Mouse (Mus musculus): ENCODE results near the gene Tspo2. TPM values are rescaled to one million over a fixed set of nuclear protein-coding genes. Genes with fewer than 3 reads are reported as not detected.

Gene Tspo2
- polyA plus RNA-seq, 1 experiment from 2014 or later: 2.0 TPM

- Histone ChIP-seq H3K4me3 (no peak overlapping the region), H3K9ac (no peak overlapping the region), H3K27me3 (no peaks in the 10 kb centered on the region), H3K9me3 (no peaks in the 10 kb centered on the region), H3K4me1 (no peaks in the 10 kb centered on the region), H3K36me3 (no peaks in the 10 kb centered on the region), H3K4me2 (replicated peaks) (no peak overlapping the region), H3K27ac (no peak overlapping the region)
- no peak for ATAC-seq (ENCODE audit: low FRiP score, low read depth)
- WGBS: 73% methylated on average over 8 of the region's 8 CpGs
Measured at GRCm38 (mm10) chr17:48447675-48448074, 3.6 kb downstream of the Tspo2 start.

- Histone ChIP-seq H3K9ac (no peak overlapping the region), H3K4me3 (no peak overlapping the region), H3K9me3 (no peaks in the 10 kb centered on the region), H3K4me1 (no peaks in the 10 kb centered on the region), H3K27me3 (no peaks in the 10 kb centered on the region), H3K36me3 (no peaks in the 10 kb centered on the region), H3K27ac (no peak overlapping the region), H3K4me2 (replicated peaks) (no peak overlapping the region)
- 75% methylated on average over 16 of the region's 16 CpGs for WGBS
- no peak for ATAC-seq (ENCODE audit: low FRiP score, low read depth)
Measured at GRCm38 (mm10) chr17:48443542-48444145, 7.7 kb downstream of the Tspo2 start.

GRCm38 (mm10) chr17:48442745-48443457 is 8.4 kb downstream of the Tspo2 start:
- Histone ChIP-seq H3K9ac (no peak overlapping the region), H3K4me1 (peaks cover 2% of the 10 kb centered on the region; the same call in 1 of the 2 replicates), H3K27ac (no peak overlapping the region), H3K4me2 (replicated peaks) (no peak overlapping the region), H3K4me3 (no peak overlapping the region), H3K9me3 (no peaks in the 10 kb centered on the region), H3K36me3 (no peaks in the 10 kb centered on the region), H3K27me3 (no peaks in the 10 kb centered on the region)
- ATAC-seq (ENCODE audit: low FRiP score, low read depth): 0 out of 2 replicates have a peak, but pooled peaks have one; percentile 37
- 49% methylated on average over 7 of the region's 7 CpGs for WGBS

GRCm38 (mm10) chr17:48437421-48437911 is 13.9 kb downstream of the Tspo2 start:
- Histone ChIP-seq H3K4me3 (no peak overlapping the region), H3K4me1 (peaks cover 26% of the 10 kb centered on the region), H3K4me2 (replicated peaks) (peak overlapping the region; percentile 11; the same call in 1 of the 2 replicates), H3K27ac (peak overlapping the region; percentile 87), H3K27me3 (no peaks in the 10 kb centered on the region), H3K36me3 (no peaks in the 10 kb centered on the region), H3K9me3 (no peaks in the 10 kb centered on the region), H3K9ac (no peak overlapping the region)
- ATAC-seq (ENCODE audit: low FRiP score, low read depth): peak; percentile 84
- WGBS: 25% methylated on average over 7 of the region's 7 CpGs

GRCm38 (mm10) chr17:48436487-48436886 is 14.8 kb downstream of the Tspo2 start:
- Histone ChIP-seq H3K27ac (peak overlapping the region; percentile 87), H3K4me1 (peaks cover 26% of the 10 kb centered on the region), H3K36me3 (no peaks in the 10 kb centered on the region), H3K9ac (no peak overlapping the region), H3K27me3 (no peaks in the 10 kb centered on the region), H3K4me3 (no peak overlapping the region), H3K9me3 (no peaks in the 10 kb centered on the region), H3K4me2 (replicated peaks) (no peak overlapping the region)
- WGBS: 64% methylated on average over 1 of the region's 1 CpGs
- no peak for ATAC-seq (ENCODE audit: low FRiP score, low read depth)

- Histone ChIP-seq H3K4me2 (replicated peaks) (no peak overlapping the region), H3K27ac (no peak overlapping the region), H3K9ac (no peak overlapping the region), H3K4me1 (peaks cover 30% of the 10 kb centered on the region), H3K9me3 (no peaks in the 10 kb centered on the region), H3K4me3 (no peak overlapping the region), H3K27me3 (no peaks in the 10 kb centered on the region), H3K36me3 (no peaks in the 10 kb centered on the region)
- 71% methylated on average over 5 of the region's 5 CpGs for WGBS
- no peak for ATAC-seq (ENCODE audit: low FRiP score, low read depth)
Measured at GRCm38 (mm10) chr17:48434479-48434878, 16.8 kb downstream of the Tspo2 start.

GRCm38 (mm10) chr17:48433689-48434330 is 17.5 kb downstream of the Tspo2 start:
- 67% methylated on average over 6 of the region's 6 CpGs for WGBS
- Histone ChIP-seq H3K27ac (no peak overlapping the region), H3K4me1 (peaks cover 32% of the 10 kb centered on the region), H3K4me2 (replicated peaks) (no peak overlapping the region), H3K9me3 (no peaks in the 10 kb centered on the region), H3K36me3 (no peaks in the 10 kb centered on the region), H3K9ac (no peak overlapping the region), H3K27me3 (no peaks in the 10 kb centered on the region), H3K4me3 (no peak overlapping the region)
- no peak for ATAC-seq (ENCODE audit: low FRiP score, low read depth)

GRCm38 (mm10) chr17:48433006-48433655 is 18.2 kb downstream of the Tspo2 start:
- no peaks in the 10 kb centered on the region for H3K27me3 ChIP-seq
- ATAC-seq (ENCODE audit: low FRiP score, low read depth): no peak

GRCm38 (mm10) chr17:48432158-48432980 is 19.0 kb downstream of the Tspo2 start, which contains the start of gene Apobec2:
TSS of gene Apobec2 (minus strand) at chr17:48432930.
- no peak within 1 kb of the TSS for H3K4me3 ChIP-seq
- WGBS: 67% methylated on average over 16 of the region's 16 CpGs
- no peaks in the 10 kb centered on the region for H3K27me3 ChIP-seq
- H3K9ac ChIP-seq: no peak within 1 kb of the TSS
- peak within 1 kb of the TSS; percentile 15; the same call in 1 of the 2 replicates for H3K27ac ChIP-seq
- ATAC-seq (ENCODE audit: low FRiP score, low read depth): 0 out of 2 replicates have a peak, but pooled peaks have one; percentile 34
- H3K4me2 ChIP-seq (replicated peaks): peak within 1 kb of the TSS; percentile 11; the same call in 1 of the 2 replicates
- no peaks in the 10 kb centered on the region for H3K9me3 ChIP-seq
- peaks cover 34% of the 10 kb centered on the region for H3K4me1 ChIP-seq
- H3K36me3 ChIP-seq: no peaks in the 10 kb centered on the region

More at GRCm38 (mm10) chr17:48433006-48433655, 18.2 kb downstream of the Tspo2 start:
- 0 out of 2 replicates have a peak overlapping the region, but pooled peaks have one; percentile 15 for H3K27ac ChIP-seq
- no peak overlapping the region for H3K9ac ChIP-seq
- WGBS: 80% methylated on average over 20 of the region's 20 CpGs
- H3K4me2 ChIP-seq (replicated peaks): no peak overlapping the region
- no peaks in the 10 kb centered on the region for H3K36me3 ChIP-seq
- peaks cover 39% of the 10 kb centered on the region for H3K4me1 ChIP-seq
- H3K9me3 ChIP-seq: no peaks in the 10 kb centered on the region
- H3K4me3 ChIP-seq: no peak overlapping the region

GRCm38 (mm10) chr17:48431054-48431453 is 20.3 kb downstream of the Tspo2 start:
- Histone ChIP-seq H3K9me3 (no peaks in the 10 kb centered on the region), H3K27ac (no peak overlapping the region), H3K9ac (no peak overlapping the region), H3K4me1 (peaks cover 32% of the 10 kb centered on the region), H3K27me3 (no peaks in the 10 kb centered on the region), H3K4me3 (no peak overlapping the region), H3K36me3 (no peaks in the 10 kb centered on the region), H3K4me2 (replicated peaks) (no peak overlapping the region)
- WGBS: 74% methylated on average over 5 of the region's 5 CpGs
- ATAC-seq (ENCODE audit: low FRiP score, low read depth): no peak

- Histone ChIP-seq H3K9me3 (no peaks in the 10 kb centered on the region), H3K9ac (no peak overlapping the region), H3K27ac (peak overlapping the region; percentile 52; the same call in 1 of the 2 replicates), H3K4me3 (no peak overlapping the region), H3K4me1 (peaks cover 36% of the 10 kb centered on the region), H3K4me2 (replicated peaks) (peak overlapping the region; percentile 23), H3K36me3 (no peaks in the 10 kb centered on the region), H3K27me3 (no peaks in the 10 kb centered on the region)
- WGBS: 33% methylated on average over 5 of the region's 5 CpGs
- no peak for ATAC-seq (ENCODE audit: low FRiP score, low read depth)
Measured at GRCm38 (mm10) chr17:48430394-48430793, 20.9 kb downstream of the Tspo2 start.
